Mouse (Mus musculus): ENCODE data around the gene Gm47969. TPM values are rescaled to one million over a fixed set of nuclear protein-coding genes. Genes with fewer than 3 reads are reported as not detected.

Gm47969 gene
- polyA plus RNA-seq, 1 experiment from 2014 or later: not detected

DNA sequence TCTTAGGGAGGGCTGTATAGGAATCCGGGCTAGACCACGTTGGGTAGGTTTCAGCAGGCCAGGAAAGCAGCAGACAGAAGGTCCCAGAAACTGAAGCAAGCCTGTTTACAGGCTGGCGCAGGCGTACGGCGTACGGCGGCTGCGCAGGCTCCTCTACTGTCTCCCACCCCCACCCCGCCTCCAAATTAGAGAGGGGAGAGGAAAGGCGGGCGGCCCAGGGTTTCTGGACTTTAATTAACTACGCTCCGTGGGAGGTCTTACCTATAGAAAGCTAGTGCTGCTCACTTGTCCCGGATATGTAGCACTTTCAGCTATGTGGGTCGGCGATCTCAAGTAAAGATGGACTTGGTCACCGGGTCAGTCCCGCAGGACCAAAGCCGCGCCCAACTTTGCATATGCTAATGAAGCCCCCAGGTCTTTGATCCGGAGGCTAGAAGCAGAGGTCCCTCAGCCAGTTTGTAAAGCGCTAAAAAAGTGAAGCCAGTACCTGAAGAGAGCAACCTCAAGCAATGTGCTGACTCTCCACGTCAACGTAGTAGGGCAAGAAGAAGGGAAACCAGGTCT is 6.5 kb upstream of the Gm47969 start, which contains the start of gene Slc19a3:
Gene Slc19a3, minus strand, starts transcription at position 340 of the 564 bp plus-strand sequence.
- peak; percentile 84 for ATAC-seq (ENCODE audit: insufficient read depth, low FRiP score, low read depth)
- H3K9ac ChIP-seq: peak within 1 kb of the TSS; percentile 35; the same call in 1 of the 2 replicates
- H3K27ac ChIP-seq: no peak within 1 kb of the TSS
- H3K9me3 ChIP-seq: no peaks in the 10 kb centered on the region
- H3K4me3 ChIP-seq (replicated peaks): peak within 1 kb of the TSS; percentile 45
- 1% methylated on average over 25 of the region's 25 CpGs for WGBS
- H3K4me2 ChIP-seq: peak within 1 kb of the TSS; percentile 70
- H3K4me1 ChIP-seq: no peaks in the 10 kb centered on the region
- H3K36me3 ChIP-seq: no peaks in the 10 kb centered on the region
- H3K27me3 ChIP-seq (replicated peaks): no peaks in the 10 kb centered on the region

- Histone ChIP-seq H3K9ac (no peak overlapping the region), H3K27ac (no peak overlapping the region), H3K27me3 (replicated peaks) (no peaks in the 10 kb centered on the region), H3K4me2 (no peak overlapping the region), H3K4me1 (no peaks in the 10 kb centered on the region), H3K4me3 (replicated peaks) (no peak overlapping the region), H3K9me3 (no peaks in the 10 kb centered on the region), H3K36me3 (no peaks in the 10 kb centered on the region)
- 61% methylated on average over 4 of the region's 4 CpGs for WGBS
- peak; percentile 45; the same call in 1 of the 2 replicates for ATAC-seq (ENCODE audit: insufficient read depth, low FRiP score, low read depth)
These were observed 5.7 kb upstream of the Gm47969 start for GRCm38 (mm10) chr1:83039080-83039479.

- no peaks in the 10 kb centered on the region for H3K4me1 ChIP-seq
- no peaks in the 10 kb centered on the region for H3K36me3 ChIP-seq
- H3K9ac ChIP-seq: no peak within 1 kb of the TSS
- no peaks in the 10 kb centered on the region for H3K9me3 ChIP-seq
- no peak within 1 kb of the TSS for H3K4me2 ChIP-seq
- WGBS: 86% methylated on average over 2 of the region's 2 CpGs
- no peaks in the 10 kb centered on the region for H3K27me3 ChIP-seq (replicated peaks)
- H3K4me3 ChIP-seq (replicated peaks): no peak within 1 kb of the TSS
- no peak within 1 kb of the TSS for H3K27ac ChIP-seq
- no peak for ATAC-seq (ENCODE audit: insufficient read depth, low FRiP score, low read depth)
These were observed 2.4 kb upstream of the Gm47969 start, which contains the start of gene Krtap28-10 for GRCm38 (mm10) chr1:83042380-83042779. Gene Krtap28-10, minus strand, starts transcription at chr1:83042480.

- ATAC-seq (ENCODE audit: insufficient read depth, low FRiP score, low read depth): no peak
- Histone ChIP-seq H3K27me3 (replicated peaks) (no peaks in the 10 kb centered on the region), H3K4me2 (no peak overlapping the region), H3K27ac (no peak overlapping the region), H3K4me1 (no peaks in the 10 kb centered on the region), H3K36me3 (no peaks in the 10 kb centered on the region), H3K4me3 (replicated peaks) (no peak overlapping the region), H3K9ac (no peak overlapping the region), H3K9me3 (no peaks in the 10 kb centered on the region)
- 39% methylated on average over 1 of the region's 1 CpGs for WGBS
These were observed 13.7 kb downstream of the Gm47969 start for GRCm38 (mm10) chr1:83058481-83058880.

GRCm38 (mm10) chr1:83059278-83059677 is 14.5 kb downstream of the Gm47969 start, which contains the start of gene A030005K14Rik:
Gene A030005K14Rik, minus strand, starts transcription at chr1:83059378.
- H3K27ac ChIP-seq: no peak within 1 kb of the TSS
- no peak for ATAC-seq (ENCODE audit: insufficient read depth, low FRiP score, low read depth)
- 89% methylated on average over 9 of the region's 9 CpGs for WGBS

DNA sequence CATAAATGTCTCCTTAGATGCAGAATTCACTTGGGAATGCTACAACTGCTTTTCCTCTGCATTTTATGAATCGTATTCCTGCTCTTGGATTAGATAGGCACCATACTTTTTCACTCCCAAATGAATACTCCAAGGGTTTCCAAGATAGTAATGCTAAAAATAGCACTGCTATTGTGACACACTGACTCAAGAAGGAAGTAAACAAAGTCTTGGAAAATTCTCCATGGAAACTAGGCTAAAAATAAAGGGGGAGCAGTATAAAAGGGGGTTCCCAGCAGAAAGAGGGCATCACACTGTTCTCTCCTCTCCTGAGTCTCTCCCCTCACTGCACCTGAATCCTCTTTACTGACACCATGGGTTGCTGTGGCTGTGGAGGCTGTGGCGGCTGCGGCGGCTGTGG is 15.9 kb downstream of the Gm47969 start, which contains the start of gene Krtap28-13:
Gene Krtap28-13, plus strand, starts transcription at position 288 of the 400 bp plus-strand sequence.
- Histone ChIP-seq H3K4me2 (no peak within 1 kb of the TSS), H3K4me1 (no peaks in the 10 kb centered on the region), H3K9ac (no peak within 1 kb of the TSS), H3K27me3 (replicated peaks) (no peaks in the 10 kb centered on the region), H3K4me3 (replicated peaks) (no peak within 1 kb of the TSS), H3K36me3 (no peaks in the 10 kb centered on the region), H3K9me3 (no peaks in the 10 kb centered on the region), H3K27ac (no peak within 1 kb of the TSS)
- no peak for ATAC-seq (ENCODE audit: insufficient read depth, low FRiP score, low read depth)
- WGBS: 83% methylated on average over 4 of the region's 4 CpGs

More at GRCm38 (mm10) chr1:83059278-83059677, 14.5 kb downstream of the Gm47969 start, which contains the start of gene A030005K14Rik:
- no peak within 1 kb of the TSS for H3K4me3 ChIP-seq (replicated peaks)
- no peaks in the 10 kb centered on the region for H3K4me1 ChIP-seq
- H3K36me3 ChIP-seq: no peaks in the 10 kb centered on the region
- H3K4me2 ChIP-seq: no peak within 1 kb of the TSS
- no peaks in the 10 kb centered on the region for H3K27me3 ChIP-seq (replicated peaks)
- H3K9me3 ChIP-seq: no peaks in the 10 kb centered on the region
- no peak within 1 kb of the TSS for H3K9ac ChIP-seq

GRCm38 (mm10) chr1:83064851-83065250 is 20.1 kb downstream of the Gm47969 start:
- Histone ChIP-seq H3K27ac (no peak overlapping the region), H3K4me2 (no peak overlapping the region), H3K9me3 (no peaks in the 10 kb centered on the region), H3K36me3 (no peaks in the 10 kb centered on the region), H3K4me1 (no peaks in the 10 kb centered on the region), H3K4me3 (replicated peaks) (no peak overlapping the region), H3K27me3 (replicated peaks) (no peaks in the 10 kb centered on the region), H3K9ac (no peak overlapping the region)
- ATAC-seq (ENCODE audit: insufficient read depth, low FRiP score, low read depth): no peak
- WGBS: 23% methylated on average over 3 of the region's 3 CpGs

- no peaks in the 10 kb centered on the region for H3K36me3 ChIP-seq
- no peak overlapping the region for H3K27ac ChIP-seq
- H3K4me2 ChIP-seq: no peak overlapping the region
- no peak overlapping the region for H3K9ac ChIP-seq
- no peak for ATAC-seq (ENCODE audit: insufficient read depth, low FRiP score, low read depth)
- H3K27me3 ChIP-seq (replicated peaks): no peaks in the 10 kb centered on the region
- WGBS: 83% methylated on average over 4 of the region's 4 CpGs
- no peaks in the 10 kb centered on the region for H3K9me3 ChIP-seq
- no peaks in the 10 kb centered on the region for H3K4me1 ChIP-seq
- H3K4me3 ChIP-seq (replicated peaks): no peak overlapping the region
These were observed 21.8 kb downstream of the Gm47969 start for GRCm38 (mm10) chr1:83066577-83066976.

DNA sequence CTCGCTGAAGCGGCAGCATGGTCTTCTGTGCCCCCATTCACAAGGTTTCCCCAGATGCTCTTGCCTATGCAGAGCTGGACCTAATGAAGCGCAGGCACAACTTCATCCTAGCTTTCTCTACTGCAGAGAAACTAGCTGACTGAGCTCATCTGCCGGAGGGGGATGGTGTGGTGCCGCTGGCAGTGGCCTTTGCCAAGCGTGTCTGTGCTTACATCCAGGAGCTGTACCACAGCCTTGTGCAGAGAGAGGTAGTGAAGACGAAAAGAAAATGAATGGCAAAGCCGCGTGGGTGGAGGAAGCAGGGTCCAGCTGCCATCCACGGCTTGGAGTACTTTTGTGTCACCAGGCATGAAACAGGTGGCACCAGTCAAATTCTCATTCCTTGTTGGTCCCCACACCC is 22.5 kb downstream of the Gm47969 start:
- H3K9ac ChIP-seq: no peak overlapping the region
- 87% methylated on average over 10 of the region's 10 CpGs for WGBS
- no peak overlapping the region for H3K4me2 ChIP-seq

DNA sequence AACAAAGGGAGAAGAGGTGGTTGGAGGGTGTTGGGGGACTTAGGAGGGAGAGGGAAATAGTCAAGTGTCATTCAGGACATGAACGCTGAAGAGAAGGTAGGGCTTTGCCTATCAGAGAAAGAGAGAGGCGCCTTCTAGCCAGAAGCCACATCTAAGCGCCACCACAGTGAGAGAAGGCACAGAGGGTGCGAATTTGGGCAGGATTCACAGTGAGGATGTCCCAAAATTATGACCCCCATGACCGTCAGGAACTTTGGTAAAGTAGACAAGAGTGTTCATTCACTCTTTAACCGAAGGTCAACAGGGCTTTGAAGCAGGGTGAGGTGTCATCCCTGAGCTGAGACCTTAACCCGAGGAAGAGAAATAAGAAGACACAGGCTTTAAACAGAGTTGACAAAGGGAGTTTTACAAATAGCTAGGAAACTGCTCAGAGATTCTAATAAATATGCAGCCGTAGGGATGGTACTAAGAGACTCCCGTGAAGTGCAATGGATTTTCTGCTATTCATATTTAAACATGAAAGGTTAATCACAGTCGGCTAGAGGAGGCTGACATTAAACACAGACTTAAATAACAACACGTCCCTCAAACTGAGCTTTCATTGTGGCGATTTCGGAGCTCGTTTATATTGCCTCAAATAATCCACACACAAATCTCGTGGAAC is 30.9 kb downstream of the Gm47969 start:
- H3K9ac ChIP-seq: no peak overlapping the region
- no peak for ATAC-seq (ENCODE audit: insufficient read depth, low FRiP score, low read depth)
- H3K4me2 ChIP-seq: peak overlapping the region; percentile 47
- H3K4me1 ChIP-seq: no peaks in the 10 kb centered on the region
- 35% methylated on average over 15 of the region's 15 CpGs for WGBS
- no peaks in the 10 kb centered on the region for H3K36me3 ChIP-seq
- no peak overlapping the region for H3K27ac ChIP-seq
- H3K27me3 ChIP-seq (replicated peaks): no peaks in the 10 kb centered on the region
- H3K9me3 ChIP-seq: no peaks in the 10 kb centered on the region
- peak overlapping the region; percentile 26 for H3K4me3 ChIP-seq (replicated peaks)

More for the DNA sequence above, 22.5 kb downstream of the Gm47969 start:
- H3K4me3 ChIP-seq (replicated peaks): no peak overlapping the region
- no peaks in the 10 kb centered on the region for H3K4me1 ChIP-seq
- H3K27ac ChIP-seq: no peak overlapping the region
- ATAC-seq (ENCODE audit: insufficient read depth, low FRiP score, low read depth): no peak
- no peaks in the 10 kb centered on the region for H3K27me3 ChIP-seq (replicated peaks)
- no peaks in the 10 kb centered on the region for H3K9me3 ChIP-seq
- no peaks in the 10 kb centered on the region for H3K36me3 ChIP-seq

- ATAC-seq (ENCODE audit: insufficient read depth, low FRiP score, low read depth): no peak
- WGBS: 47% methylated on average over 11 of the region's 11 CpGs
- peak overlapping the region; percentile 26 for H3K4me3 ChIP-seq (replicated peaks)
These were observed 31.6 kb downstream of the Gm47969 start for GRCm38 (mm10) chr1:83076190-83076917.

DNA sequence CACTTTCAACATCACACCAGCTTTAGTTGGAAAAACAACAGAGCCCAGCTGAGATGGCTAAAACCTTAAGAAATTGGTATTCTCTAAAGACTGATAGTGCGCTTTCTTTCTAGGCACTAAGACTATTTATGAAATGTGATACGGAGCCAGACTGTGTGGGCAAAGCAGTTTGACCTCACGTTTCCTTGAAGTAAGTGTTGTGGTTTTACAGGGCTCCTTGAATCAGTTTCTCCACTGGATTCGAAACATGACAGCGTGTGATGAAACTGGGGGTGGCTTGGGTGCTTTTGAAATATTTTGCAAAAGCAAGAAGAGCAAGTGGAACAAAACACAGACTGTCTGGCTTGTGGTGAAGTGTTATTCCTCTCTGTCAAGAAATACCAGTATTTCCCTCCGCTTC is 32.3 kb downstream of the Gm47969 start:
- no peak for ATAC-seq (ENCODE audit: insufficient read depth, low FRiP score, low read depth)
- Histone ChIP-seq H3K4me1 (no peaks in the 10 kb centered on the region), H3K9ac (no peak overlapping the region), H3K4me3 (replicated peaks) (no peak overlapping the region), H3K4me2 (no peak overlapping the region), H3K27me3 (replicated peaks) (no peaks in the 10 kb centered on the region), H3K9me3 (no peaks in the 10 kb centered on the region), H3K36me3 (no peaks in the 10 kb centered on the region), H3K27ac (no peak overlapping the region)
- WGBS: 60% methylated on average over 6 of the region's 6 CpGs

More at GRCm38 (mm10) chr1:83076190-83076917, 31.6 kb downstream of the Gm47969 start:
- Histone ChIP-seq H3K4me2 (peak overlapping the region; percentile 47), H3K27ac (no peak overlapping the region), H3K27me3 (replicated peaks) (no peaks in the 10 kb centered on the region), H3K4me1 (no peaks in the 10 kb centered on the region), H3K9ac (no peak overlapping the region), H3K9me3 (no peaks in the 10 kb centered on the region), H3K36me3 (no peaks in the 10 kb centered on the region)
